Mouse (Mus musculus): Measurements from ENCODE around the gene Cyp4f16. TPM values are rescaled to one million over a fixed set of nuclear protein-coding genes. Genes with fewer than 3 reads are reported as not detected.
"Not testable (repeated sequence)": the region's sequence is repeated elsewhere in the genome, so short reads cannot be mapped to it uniquely, and the experiment has no call there.

The Cyp4f16 gene
- polyA plus RNA-seq, 1 experiment from 2014 or later: 15.2 TPM

GRCm38 (mm10) chr17:32506729-32507245 lies 29.6 kb upstream of the Cyp4f16 start:
- Histone ChIP-seq H3K4me2 (ENCODE audit: low read length) (peak overlapping the region; percentile 70), H3K27ac (replicated peaks in 1 of 2; ENCODE audit: control insufficient read depth in 1 of 2, insufficient read depth in 1 of 2, low read depth in 2 of 2, low read length in 2 of 2) (peak overlapping the region; percentile 67 to 83), H3K9me3 (ENCODE audit: control insufficient read depth, low read length) (no peaks in the 10 kb centered on the region), H3K4me3 (ENCODE audit: control insufficient read depth in 1 of 2, insufficient read depth in 1 of 2, low read depth in 1 of 2, low read length in 2 of 2) (peak overlapping the region; percentile 41 to 67), H3K27me3 (ENCODE audit: control insufficient read depth, insufficient read depth, low read length) (no peaks in the 10 kb centered on the region), H3K36me3 (ENCODE audit: control insufficient read depth, insufficient read depth, low read length) (peaks cover 5% of the 10 kb centered on the region; the same call in 1 of the 2 replicates), H3K9ac (ENCODE audit: low read length) (peak overlapping the region; percentile 76), H3K4me1 (ENCODE audit: control insufficient read depth in 2 of 2, insufficient read depth in 2 of 2, low read length in 2 of 2) (peaks cover 13 to 27% of the 10 kb centered on the region in 2 experiments)
- WGBS: 46% methylated on average over 9 of the region's 9 CpGs
- ATAC-seq (ENCODE audit: insufficient number of reproducible peaks, insufficient read depth, low FRiP score, low read depth): peak; percentile 16; the same call in 1 of the 2 replicates

DNA sequence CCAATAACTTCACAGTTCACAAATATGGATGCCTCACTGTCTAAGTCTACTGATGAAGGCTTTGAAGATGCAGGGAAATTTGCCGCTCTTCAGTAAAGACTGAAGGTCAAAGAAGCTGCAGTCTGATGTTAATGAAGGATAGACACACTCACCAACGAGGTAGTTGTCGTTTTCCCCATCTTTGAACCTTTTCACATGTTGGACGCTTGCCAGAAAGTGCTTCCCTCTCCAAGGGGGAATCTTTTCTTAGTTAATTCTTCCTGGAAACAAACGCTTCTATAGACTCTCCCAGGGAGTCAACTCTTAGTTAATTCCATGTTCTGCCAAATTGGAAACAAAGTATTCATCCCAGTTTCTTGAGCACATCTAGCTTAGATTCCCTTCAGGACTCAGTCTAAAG lies 20.2 kb upstream of the Cyp4f16 start:
- 77% methylated on average over 5 of the region's 5 CpGs for WGBS
- no peaks in the 10 kb centered on the region for H3K9me3 ChIP-seq (ENCODE audit: control insufficient read depth, low read length)

GRCm38 (mm10) chr17:32521981-32522380 lies 14.4 kb upstream of the Cyp4f16 start:
- Histone ChIP-seq H3K4me3 (ENCODE audit: control insufficient read depth in 1 of 2, insufficient read depth in 1 of 2, low read depth in 1 of 2, low read length in 2 of 2) (no peak overlapping the region), H3K4me1 (ENCODE audit: control insufficient read depth in 2 of 2, insufficient read depth in 2 of 2, low read length in 2 of 2) (no peaks in the 10 kb centered on the region), H3K4me2 (ENCODE audit: low read length) (no peak overlapping the region), H3K36me3 (ENCODE audit: control insufficient read depth, insufficient read depth, low read length) (peaks cover 27% of the 10 kb centered on the region), H3K27ac (replicated peaks in 1 of 2; ENCODE audit: control insufficient read depth in 1 of 2, insufficient read depth in 1 of 2, low read depth in 2 of 2, low read length in 2 of 2) (no peak overlapping the region), H3K9ac (ENCODE audit: low read length) (no peak overlapping the region), H3K27me3 (ENCODE audit: control insufficient read depth, insufficient read depth, low read length) (no peaks in the 10 kb centered on the region), H3K9me3 (ENCODE audit: control insufficient read depth, low read length) (no peaks in the 10 kb centered on the region)
- no peak for ATAC-seq (ENCODE audit: insufficient number of reproducible peaks, insufficient read depth, low FRiP score, low read depth)
- WGBS: 80% methylated on average over 5 of the region's 5 CpGs

More for the DNA sequence above, 20.2 kb upstream of the Cyp4f16 start:
- ATAC-seq (ENCODE audit: insufficient number of reproducible peaks, insufficient read depth, low FRiP score, low read depth): no peak
- no peaks in the 10 kb centered on the region for H3K27me3 ChIP-seq (ENCODE audit: control insufficient read depth, insufficient read depth, low read length)
- H3K36me3 ChIP-seq (ENCODE audit: control insufficient read depth, insufficient read depth, low read length): 0 out of 2 replicates have a peak, but pooled peaks cover 4% of the 10 kb centered on the region
- H3K9ac ChIP-seq (ENCODE audit: low read length): no peak overlapping the region
- H3K4me1 ChIP-seq (ENCODE audit: control insufficient read depth in 2 of 2, insufficient read depth in 2 of 2, low read length in 2 of 2): no peaks in the 10 kb centered on the region
- H3K27ac ChIP-seq (replicated peaks in 1 of 2; ENCODE audit: control insufficient read depth in 1 of 2, insufficient read depth in 1 of 2, low read depth in 2 of 2, low read length in 2 of 2): no peak overlapping the region
- H3K4me2 ChIP-seq (ENCODE audit: low read length): no peak overlapping the region
- H3K4me3 ChIP-seq (ENCODE audit: control insufficient read depth in 1 of 2, insufficient read depth in 1 of 2, low read depth in 1 of 2, low read length in 2 of 2): no peak overlapping the region

DNA sequence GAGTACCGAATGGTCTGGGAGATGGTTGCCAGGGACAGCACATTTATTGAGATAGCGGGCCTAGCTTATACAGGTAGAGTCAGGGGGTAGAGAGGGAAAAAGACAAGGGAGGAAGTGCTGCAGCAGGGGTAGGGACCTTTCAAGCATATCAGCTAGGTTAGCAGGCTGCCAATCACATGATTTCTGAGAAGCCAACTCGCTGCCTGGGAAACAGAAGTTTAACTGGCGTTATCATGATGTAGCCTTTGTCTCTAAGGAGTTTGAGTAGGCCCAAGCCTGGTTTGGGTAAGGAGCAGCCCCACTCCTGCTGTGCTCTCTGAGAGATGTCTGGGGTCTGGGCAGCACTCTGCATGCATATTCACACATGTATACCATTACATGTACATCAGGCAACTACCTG lies 14.0 kb upstream of the Cyp4f16 start:
- WGBS: 75% methylated on average over 4 of the region's 4 CpGs
- Histone ChIP-seq H3K9me3 (ENCODE audit: control insufficient read depth, low read length) (no peaks in the 10 kb centered on the region), H3K4me3 (ENCODE audit: control insufficient read depth in 1 of 2, insufficient read depth in 1 of 2, low read depth in 1 of 2, low read length in 2 of 2) (no peak overlapping the region), H3K27me3 (ENCODE audit: control insufficient read depth, insufficient read depth, low read length) (no peaks in the 10 kb centered on the region), H3K36me3 (ENCODE audit: control insufficient read depth, insufficient read depth, low read length) (peaks cover 27% of the 10 kb centered on the region), H3K4me2 (ENCODE audit: low read length) (no peak overlapping the region), H3K4me1 (ENCODE audit: control insufficient read depth in 2 of 2, insufficient read depth in 2 of 2, low read length in 2 of 2) (no peaks in the 10 kb centered on the region), H3K9ac (ENCODE audit: low read length) (no peak overlapping the region), H3K27ac (replicated peaks in 1 of 2; ENCODE audit: control insufficient read depth in 1 of 2, insufficient read depth in 1 of 2, low read depth in 2 of 2, low read length in 2 of 2) (no peak overlapping the region)
- no peak for ATAC-seq (ENCODE audit: insufficient number of reproducible peaks, insufficient read depth, low FRiP score, low read depth)

GRCm38 (mm10) chr17:32522816-32523215 lies 13.5 kb upstream of the Cyp4f16 start:
- Histone ChIP-seq H3K9me3 (ENCODE audit: control insufficient read depth, low read length) (no peaks in the 10 kb centered on the region), H3K27me3 (ENCODE audit: control insufficient read depth, insufficient read depth, low read length) (no peaks in the 10 kb centered on the region), H3K36me3 (ENCODE audit: control insufficient read depth, insufficient read depth, low read length) (peaks cover 27% of the 10 kb centered on the region), H3K4me3 (ENCODE audit: control insufficient read depth in 1 of 2, insufficient read depth in 1 of 2, low read depth in 1 of 2, low read length in 2 of 2) (no peak overlapping the region), H3K9ac (ENCODE audit: low read length) (no peak overlapping the region), H3K27ac (replicated peaks in 1 of 2; ENCODE audit: control insufficient read depth in 1 of 2, insufficient read depth in 1 of 2, low read depth in 2 of 2, low read length in 2 of 2) (no peak overlapping the region), H3K4me1 (ENCODE audit: control insufficient read depth in 2 of 2, insufficient read depth in 2 of 2, low read length in 2 of 2) (no peaks in the 10 kb centered on the region), H3K4me2 (ENCODE audit: low read length) (no peak overlapping the region)
- WGBS: 83% methylated on average over 5 of the region's 5 CpGs
- ATAC-seq (ENCODE audit: insufficient number of reproducible peaks, insufficient read depth, low FRiP score, low read depth): no peak

- Histone ChIP-seq H3K27me3 (ENCODE audit: control insufficient read depth, insufficient read depth, low read length) (no peaks in the 10 kb centered on the region), H3K4me3 (ENCODE audit: control insufficient read depth in 1 of 2, insufficient read depth in 1 of 2, low read depth in 1 of 2, low read length in 2 of 2) (no peak overlapping the region), H3K4me1 (ENCODE audit: control insufficient read depth in 2 of 2, insufficient read depth in 2 of 2, low read length in 2 of 2) (peaks cover 0 to 3% of the 10 kb centered on the region in 2 experiments; a peak in 1 of 4 replicates), H3K9ac (ENCODE audit: low read length) (no peak overlapping the region), H3K9me3 (ENCODE audit: control insufficient read depth, low read length) (no peaks in the 10 kb centered on the region), H3K36me3 (ENCODE audit: control insufficient read depth, insufficient read depth, low read length) (peaks cover 27% of the 10 kb centered on the region), H3K4me2 (ENCODE audit: low read length) (no peak overlapping the region), H3K27ac (replicated peaks in 1 of 2; ENCODE audit: control insufficient read depth in 1 of 2, insufficient read depth in 1 of 2, low read depth in 2 of 2, low read length in 2 of 2) (no peak overlapping the region)
- ATAC-seq (ENCODE audit: insufficient number of reproducible peaks, insufficient read depth, low FRiP score, low read depth): no peak
- WGBS: 84% methylated on average over 11 of the region's 11 CpGs
Observed at GRCm38 (mm10) chr17:32523895-32524294, 12.5 kb upstream of the Cyp4f16 start.

GRCm38 (mm10) chr17:32526341-32526740 lies 10.0 kb upstream of the Cyp4f16 start:
- H3K36me3 ChIP-seq (ENCODE audit: control insufficient read depth, insufficient read depth, low read length): peaks cover 22% of the 10 kb centered on the region
- not testable (repeated sequence) for H3K9me3 ChIP-seq (ENCODE audit: control insufficient read depth, low read length); H3K4me3 ChIP-seq (ENCODE audit: control insufficient read depth in 1 of 2, insufficient read depth in 1 of 2, low read depth in 1 of 2, low read length in 2 of 2); H3K27me3 ChIP-seq (ENCODE audit: control insufficient read depth, insufficient read depth, low read length); ATAC-seq (ENCODE audit: insufficient number of reproducible peaks, insufficient read depth, low FRiP score, low read depth); H3K9ac ChIP-seq (ENCODE audit: low read length); H3K27ac ChIP-seq (replicated peaks in 1 of 2; ENCODE audit: control insufficient read depth in 1 of 2, insufficient read depth in 1 of 2, low read depth in 2 of 2, low read length in 2 of 2); H3K4me1 ChIP-seq (ENCODE audit: control insufficient read depth in 2 of 2, insufficient read depth in 2 of 2, low read length in 2 of 2); H3K4me2 ChIP-seq (ENCODE audit: low read length)
- 85% methylated on average over 1 of the region's 1 CpGs for WGBS

DNA sequence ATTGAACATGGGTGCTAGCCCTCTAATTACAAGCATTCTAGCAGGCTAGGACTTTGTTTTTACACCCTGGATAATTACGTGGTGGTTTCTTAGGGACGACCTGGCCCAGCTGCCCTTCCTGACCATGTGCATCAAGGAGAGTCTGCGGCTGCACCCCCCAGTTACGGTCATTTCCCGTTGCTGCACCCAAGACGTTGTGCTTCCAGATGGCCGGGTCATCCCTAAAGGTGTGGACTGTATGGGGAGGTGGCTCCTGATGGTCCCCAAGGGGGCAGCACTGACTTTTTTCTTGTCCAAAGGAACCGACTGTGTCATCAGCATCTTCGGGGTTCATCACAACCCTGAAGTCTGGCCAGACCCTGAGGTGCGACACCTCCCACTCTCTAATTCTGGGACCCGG lies 8.6 kb upstream of the Cyp4f16 start:
- Histone ChIP-seq H3K9me3 (ENCODE audit: control insufficient read depth, low read length) (no peaks in the 10 kb centered on the region), H3K36me3 (ENCODE audit: control insufficient read depth, insufficient read depth, low read length) (peaks cover 13% of the 10 kb centered on the region), H3K9ac (ENCODE audit: low read length) (no peak overlapping the region), H3K27me3 (ENCODE audit: control insufficient read depth, insufficient read depth, low read length) (no peaks in the 10 kb centered on the region), H3K4me3 (ENCODE audit: control insufficient read depth in 1 of 2, insufficient read depth in 1 of 2, low read depth in 1 of 2, low read length in 2 of 2) (no peak overlapping the region), H3K4me1 (ENCODE audit: control insufficient read depth in 2 of 2, insufficient read depth in 2 of 2, low read length in 2 of 2) (peaks cover 0 to 3% of the 10 kb centered on the region in 2 experiments; a peak in 1 of 4 replicates), H3K4me2 (ENCODE audit: low read length) (no peak overlapping the region), H3K27ac (replicated peaks in 1 of 2; ENCODE audit: control insufficient read depth in 1 of 2, insufficient read depth in 1 of 2, low read depth in 2 of 2, low read length in 2 of 2) (no peak overlapping the region)
- no peak; the same call in 1 of the 2 replicates for ATAC-seq (ENCODE audit: insufficient number of reproducible peaks, insufficient read depth, low FRiP score, low read depth)
- WGBS: 82% methylated on average over 11 of the region's 11 CpGs
